Mouse (Mus musculus): Measurements from ENCODE around the gene Cbfa2t2.
A peak's percentile ranks its signal among the peaks of the same experiment; 100 is the strongest.

The Cbfa2t2 gene

GRCm38 (mm10) chr2:154571976-154572375 is 135.7 kb downstream of the Cbfa2t2 start:
- no peak for DNase-seq

DNA sequence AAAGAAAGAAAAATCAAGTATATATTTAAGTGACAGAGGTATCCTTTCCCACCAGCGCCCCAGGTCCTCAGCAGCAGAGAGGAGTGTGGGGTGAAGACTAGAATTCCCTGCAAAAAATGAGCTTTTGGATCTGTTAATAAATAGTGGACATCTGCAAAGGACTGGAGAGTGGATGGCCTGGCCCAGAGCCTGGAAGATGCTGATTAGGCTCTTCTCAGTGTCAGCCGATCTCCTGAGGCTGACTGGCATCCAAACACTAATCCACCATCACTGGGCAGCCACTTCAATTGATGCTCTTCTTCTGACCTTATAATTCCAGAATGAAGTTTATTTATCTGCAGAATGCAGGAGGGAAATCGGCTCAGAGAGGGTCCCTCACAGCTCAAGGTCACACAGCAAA is 136.7 kb downstream of the Cbfa2t2 start:
- no peak for DNase-seq

DNA sequence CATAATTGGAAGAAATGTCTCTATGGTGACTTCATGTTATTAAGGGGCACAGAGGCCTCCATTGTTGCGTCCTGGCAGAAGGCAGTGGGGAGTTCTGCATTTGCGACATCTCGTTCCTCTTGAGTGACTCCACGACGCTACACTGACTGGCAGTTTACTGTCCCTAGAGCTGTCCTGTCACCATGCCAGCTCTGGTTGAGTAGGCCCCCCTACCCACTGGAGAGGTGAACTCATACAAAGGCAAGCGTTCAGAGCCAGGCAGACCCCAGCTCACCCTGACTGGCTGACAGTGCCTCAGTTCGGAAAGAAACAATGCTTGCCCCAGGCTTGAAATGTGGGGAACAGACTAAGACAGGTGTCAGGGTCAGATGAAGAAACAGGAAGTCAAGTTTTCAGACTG is 138.0 kb downstream of the Cbfa2t2 start:
- no peak for DNase-seq

DNA sequence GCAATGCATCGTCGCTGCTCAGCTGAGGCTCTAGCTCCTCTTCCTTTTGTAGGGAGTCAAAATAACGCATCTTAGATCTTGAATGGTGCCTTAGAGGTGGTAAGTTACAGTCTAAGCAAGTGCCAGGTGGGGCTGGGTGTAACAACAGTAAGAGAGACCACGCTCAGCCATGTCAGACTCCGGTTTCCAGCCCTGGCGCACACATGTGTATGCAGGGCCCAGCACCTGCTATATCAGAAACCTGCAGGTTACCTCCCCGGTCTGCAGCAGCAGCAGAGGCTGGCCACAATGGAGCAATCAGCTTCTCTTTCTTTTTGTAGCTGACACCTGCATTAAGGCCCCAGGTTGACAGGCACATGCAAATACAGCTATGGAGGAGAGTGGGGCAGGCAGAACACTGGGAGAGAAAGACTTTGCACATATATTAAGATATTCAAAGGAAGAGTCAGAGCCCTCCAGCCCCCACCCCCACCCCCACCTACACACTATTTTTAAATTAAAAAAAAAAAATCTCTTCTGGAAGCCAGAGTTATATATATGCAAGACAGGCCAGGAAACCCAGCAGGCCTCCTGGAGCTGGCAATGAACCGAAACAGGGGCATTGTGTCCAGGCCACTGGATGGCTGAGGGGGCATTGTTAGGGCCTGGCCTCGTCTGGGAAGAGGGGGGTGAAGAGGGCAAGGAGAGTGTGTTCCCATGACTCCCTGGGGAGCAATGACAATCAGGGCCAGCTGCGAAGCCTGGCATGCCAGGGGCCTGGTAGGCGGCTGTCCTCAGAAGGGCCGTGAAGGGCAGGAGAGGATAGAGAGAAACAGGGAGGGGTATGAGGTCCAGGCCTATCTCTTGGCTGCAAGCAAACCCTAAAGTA is 140.8 kb downstream of the Cbfa2t2 start:
- DNase-seq = no peak

DNA sequence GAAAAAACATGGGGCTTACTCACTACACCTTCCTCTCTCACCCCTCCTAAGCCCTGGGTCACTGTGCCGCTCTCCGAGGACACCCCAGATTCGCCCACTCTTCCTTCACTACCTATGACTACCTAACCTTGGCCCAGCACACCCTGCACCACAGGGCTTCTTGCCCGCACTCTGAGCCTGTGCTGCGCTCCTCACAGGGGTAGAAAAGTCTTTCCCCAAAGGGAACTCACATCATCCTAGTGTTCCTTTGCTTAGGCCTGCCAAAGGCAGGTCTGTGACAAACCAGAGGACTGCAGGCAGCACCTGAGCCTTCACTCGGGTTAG is 141.4 kb downstream of the Cbfa2t2 start:
- no peak for DNase-seq

- no peak for DNase-seq
Measured at GRCm38 (mm10) chr2:154580586-154580985, 144.3 kb downstream of the Cbfa2t2 start.

DNA sequence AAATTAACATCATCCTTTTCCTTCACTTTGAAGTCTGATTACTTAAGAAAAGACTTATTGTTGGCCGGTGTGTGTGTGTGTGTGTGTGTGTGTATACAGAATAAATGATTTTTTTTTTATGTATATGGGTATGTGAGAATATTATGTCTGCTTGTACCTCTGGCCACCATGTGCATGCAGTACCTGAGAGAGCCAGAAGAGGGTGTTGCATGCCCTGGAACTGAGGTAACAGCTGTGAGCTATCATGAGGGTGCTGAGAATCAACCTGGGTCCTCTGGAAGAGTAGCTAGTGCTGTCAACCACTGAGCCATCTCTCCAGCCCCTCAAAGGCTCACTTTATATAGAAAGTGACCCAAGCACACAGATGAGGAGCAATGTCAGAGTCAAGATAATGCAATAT is 145.1 kb downstream of the Cbfa2t2 start:
- DNase-seq = no peak

DNA sequence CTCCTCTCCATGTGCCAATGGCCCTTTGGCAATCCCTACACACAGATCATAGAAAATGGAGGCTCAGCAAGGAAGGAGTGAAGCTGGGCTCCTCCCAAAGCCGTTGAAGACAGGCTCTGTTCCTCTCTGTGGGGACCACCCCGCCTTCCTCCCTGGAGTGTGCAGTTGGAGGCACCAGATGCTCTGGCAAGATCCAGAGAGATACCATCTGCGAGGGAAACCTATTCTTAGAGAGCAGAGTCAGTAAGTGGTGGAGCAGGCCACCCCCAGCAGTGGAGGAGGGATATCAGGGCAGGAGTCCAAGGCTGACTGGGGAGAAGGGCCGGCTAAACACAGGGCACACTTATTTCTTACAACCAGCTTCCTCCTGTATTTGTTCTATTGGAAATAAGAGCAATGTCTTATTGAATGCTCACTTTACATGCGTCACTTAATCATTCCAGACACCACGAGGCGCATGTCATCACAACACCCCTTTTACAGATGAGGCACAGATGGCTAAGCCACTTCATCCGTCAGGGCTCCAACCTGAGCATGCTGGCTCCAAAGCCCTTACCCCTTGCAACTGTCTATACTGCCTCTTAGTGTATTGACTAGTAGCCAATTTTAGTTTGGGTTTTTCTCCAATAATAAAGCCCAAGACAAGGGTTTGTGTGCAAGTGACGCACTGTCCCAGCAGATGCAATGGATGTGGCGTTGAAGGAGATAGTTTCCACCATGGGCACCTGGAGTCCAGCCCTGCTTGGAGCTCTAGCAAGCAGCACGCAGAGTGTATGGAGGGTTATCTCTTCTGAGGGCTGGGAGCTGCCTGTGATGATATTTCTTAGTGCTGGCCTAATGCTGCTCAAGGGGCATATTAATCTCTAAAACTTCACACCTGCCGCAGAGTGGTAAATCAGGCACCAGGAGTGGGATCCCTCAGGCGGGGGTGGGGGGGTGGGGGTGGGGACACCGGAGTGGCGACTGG is 147.9 kb downstream of the Cbfa2t2 start:
- peak; percentile 95 for DNase-seq

GRCm38 (mm10) chr2:154584931-154585601 is 148.8 kb downstream of the Cbfa2t2 start:
- no peak for DNase-seq

DNA sequence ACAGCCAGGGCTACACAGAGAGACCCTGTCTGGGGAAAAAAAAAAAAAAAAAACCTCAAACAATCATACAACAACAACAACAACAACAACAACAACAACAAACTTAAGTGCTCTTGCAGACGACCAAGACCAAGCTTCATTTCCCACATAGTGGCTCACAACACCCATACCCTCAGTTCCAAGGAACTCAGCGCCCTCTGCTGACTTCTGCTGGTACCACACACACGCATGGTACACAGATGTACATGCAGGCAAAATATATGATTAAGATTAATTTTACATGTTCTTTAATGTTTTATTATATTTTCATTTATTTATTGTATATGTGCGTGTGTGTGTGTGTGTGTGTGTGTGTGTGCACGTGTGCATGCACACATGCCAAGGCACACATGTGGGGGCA is 150.1 kb downstream of the Cbfa2t2 start:
- no peak for DNase-seq
